Mouse (Mus musculus): ENCODE data around the gene Pfn1. TPM values are rescaled to one million over a fixed set of nuclear protein-coding genes. Genes with fewer than 3 reads are reported as not detected.

Gene Pfn1
- polyA plus RNA-seq, 1 experiment from 2014 or later: 1,550 TPM

DNA sequence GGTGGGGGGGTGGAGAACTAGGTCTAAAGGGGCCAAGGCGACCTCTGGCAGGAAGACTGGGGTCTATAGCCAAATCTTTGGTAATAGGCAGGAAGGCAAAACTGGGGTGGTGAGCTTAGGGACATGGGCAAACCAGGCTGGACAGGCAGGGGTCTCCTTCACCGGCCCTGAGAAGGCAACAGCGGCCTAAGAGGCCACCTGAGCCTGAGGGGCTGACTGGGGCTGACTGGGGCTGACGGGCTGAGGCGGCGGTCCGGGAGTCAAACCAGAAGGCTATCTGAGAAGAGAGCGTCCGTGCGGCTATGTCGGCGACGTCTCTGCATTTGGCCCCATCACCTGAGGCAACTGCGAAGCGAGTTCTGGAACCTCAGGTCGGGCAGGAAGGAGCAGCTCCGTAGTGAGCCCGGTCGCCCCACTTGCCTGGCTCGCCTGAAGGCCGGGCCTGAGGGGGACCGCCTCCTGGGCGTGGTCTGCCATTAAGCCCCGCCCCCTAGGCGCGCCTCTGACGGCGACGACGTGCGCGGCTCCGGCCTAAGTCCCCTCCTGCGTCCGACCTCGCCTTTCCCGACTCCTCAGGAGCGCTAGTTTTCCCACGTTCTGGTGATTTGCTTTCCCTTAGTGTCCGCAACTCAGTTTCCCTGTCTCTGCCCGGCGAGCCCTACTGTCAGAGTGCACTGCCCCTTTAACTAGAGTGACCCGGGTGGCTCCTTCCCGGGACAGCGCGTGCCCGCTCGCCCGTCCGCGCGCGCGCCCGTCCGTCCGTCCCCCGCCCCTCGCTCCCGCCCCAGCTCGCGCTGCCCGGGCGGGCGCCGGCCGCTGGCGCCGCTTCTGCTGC lies 45.5 kb upstream of the Pfn1 start, which contains the start of the genes Inca1 and Kif1c:
Gene Inca1 (minus strand): TSS at position 434 of the 835 bp plus-strand sequence.
Gene Kif1c (plus strand): TSS at position 827 of the 835 bp plus-strand sequence.
- TF ChIP-seq CTCF (IDR thresholded peaks at IDR 0.05; ENCODE audit: low read depth) (no peak), EP300 (optimal IDR thresholded peaks at IDR 0.05) (no peak)
- Histone ChIP-seq H3K4me3 (ENCODE audit: low read depth, low read length) (peak within 1 kb of the TSS; percentile 93), H3K9me3 (ENCODE audit: control insufficient read depth, low read length) (no peaks in the 10 kb centered on the region), H3K9ac (ENCODE audit: low read length) (peak within 1 kb of the TSS; percentile 94), H3K27ac (replicated peaks) (peak within 1 kb of the TSS; percentile 96), H3K4me1 (replicated peaks; ENCODE audit: control insufficient read depth, insufficient read depth) (peaks cover 8% of the 10 kb centered on the region), H3K36me3 (ENCODE audit: control insufficient read depth, insufficient read depth, low read length) (peaks cover 9% of the 10 kb centered on the region), H3K4me2 (replicated peaks; ENCODE audit: low read depth) (peak within 1 kb of the TSS; percentile 75), H3K27me3 (ENCODE audit: control insufficient read depth, insufficient read depth, low read length) (no peaks in the 10 kb centered on the region)
- 2% methylated on average over 69 of the region's 69 CpGs for WGBS
- DNase-seq (ENCODE audit: low spot score): peak; percentile 94
- ATAC-seq (ENCODE audit: low FRiP score, low TSS enrichment): peak; percentile 95

DNA sequence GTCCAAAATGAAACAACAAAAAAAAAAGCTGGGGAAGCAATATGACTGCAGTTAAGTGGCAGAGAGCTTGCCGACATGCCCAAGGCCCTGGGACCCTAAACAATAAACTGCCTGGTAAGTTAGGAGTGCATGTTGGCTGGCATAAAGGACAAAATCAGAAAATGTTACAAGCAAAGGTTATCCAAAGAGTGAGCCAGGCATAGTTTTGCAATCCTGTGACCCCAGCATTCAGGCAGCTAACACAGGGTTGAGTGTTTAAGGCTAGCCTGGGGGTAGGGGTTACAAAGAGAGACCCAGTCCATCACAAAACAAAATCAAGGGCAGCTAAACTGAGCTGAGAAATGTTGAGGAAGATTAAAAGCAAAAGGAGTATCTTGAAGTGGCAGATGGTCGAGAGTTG lies 44.6 kb upstream of the Pfn1 start:
- Histone ChIP-seq H3K9me3 (ENCODE audit: control insufficient read depth, low read length) (no peaks in the 10 kb centered on the region), H3K27ac (replicated peaks) (no peak overlapping the region), H3K4me2 (replicated peaks; ENCODE audit: low read depth) (no peak overlapping the region), H3K36me3 (ENCODE audit: control insufficient read depth, insufficient read depth, low read length) (peaks cover 4% of the 10 kb centered on the region; the same call in 1 of the 2 replicates), H3K4me1 (replicated peaks; ENCODE audit: control insufficient read depth, insufficient read depth) (peaks cover 8% of the 10 kb centered on the region), H3K4me3 (ENCODE audit: low read depth, low read length) (no peak overlapping the region), H3K27me3 (ENCODE audit: control insufficient read depth, insufficient read depth, low read length) (no peaks in the 10 kb centered on the region), H3K9ac (ENCODE audit: low read length) (no peak overlapping the region)
- DNase-seq (ENCODE audit: low spot score) (no peak), ATAC-seq (ENCODE audit: low FRiP score, low TSS enrichment) (no peak)
- TF ChIP-seq CTCF (IDR thresholded peaks at IDR 0.05; ENCODE audit: low read depth) (no peak), EP300 (optimal IDR thresholded peaks at IDR 0.05) (no peak)
- WGBS: 85% methylated on average over 2 of the region's 2 CpGs

DNA sequence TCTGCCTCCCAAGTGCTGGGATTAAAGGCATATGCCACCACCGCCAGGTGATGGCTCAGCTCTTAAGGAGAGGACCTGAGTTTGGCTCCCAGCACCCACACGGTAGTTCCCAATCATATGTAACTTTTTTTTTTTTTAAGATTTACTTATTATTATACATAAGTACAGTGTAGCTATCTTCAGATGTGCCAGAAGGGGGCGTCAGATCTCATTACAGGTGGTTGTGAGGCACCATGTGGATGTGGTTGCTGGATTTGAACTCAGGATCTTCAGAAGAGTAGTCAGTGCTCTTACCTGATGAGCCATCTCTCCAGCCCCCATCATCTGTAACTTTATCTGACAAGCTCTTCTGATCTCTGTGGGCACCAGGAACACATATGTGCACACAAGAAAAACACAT lies 42.9 kb upstream of the Pfn1 start:
- no peak for DNase-seq (ENCODE audit: low spot score)

DNA sequence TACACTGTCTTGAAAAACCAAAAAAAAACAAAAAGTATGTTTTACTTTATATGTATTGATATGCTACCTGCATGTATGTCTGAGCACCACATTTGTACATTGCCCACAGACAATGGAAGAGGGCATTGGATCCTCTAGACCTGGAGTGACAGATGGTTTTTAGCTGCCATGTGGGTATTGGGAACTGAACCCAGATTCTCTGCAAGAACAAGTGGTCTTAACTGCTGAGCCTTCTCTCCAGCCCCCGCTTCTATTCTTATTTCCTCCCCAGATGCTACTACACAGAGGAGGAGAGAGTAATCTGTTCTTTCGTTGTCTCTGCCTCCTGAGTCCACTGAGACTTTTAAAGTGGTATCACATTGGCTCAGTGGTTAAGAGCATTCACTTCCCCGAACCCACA lies 39.1 kb upstream of the Pfn1 start:
- H3K4me3 ChIP-seq (ENCODE audit: low read depth, low read length): no peak overlapping the region
- H3K9me3 ChIP-seq (ENCODE audit: control insufficient read depth, low read length): no peaks in the 10 kb centered on the region
- TF ChIP-seq CTCF (IDR thresholded peaks at IDR 0.05; ENCODE audit: low read depth) (no peak), EP300 (optimal IDR thresholded peaks at IDR 0.05) (no peak)
- WGBS: 74% methylated on average over 3 of the region's 3 CpGs
- DNase-seq (ENCODE audit: low spot score) (no peak), ATAC-seq (ENCODE audit: low FRiP score, low TSS enrichment) (no peak)
- no peak overlapping the region for H3K27ac ChIP-seq (replicated peaks)
- H3K36me3 ChIP-seq (ENCODE audit: control insufficient read depth, insufficient read depth, low read length): no peaks in the 10 kb centered on the region
- H3K9ac ChIP-seq (ENCODE audit: low read length): no peak overlapping the region
- no peaks in the 10 kb centered on the region for H3K27me3 ChIP-seq (ENCODE audit: control insufficient read depth, insufficient read depth, low read length)
- no peak overlapping the region for H3K4me2 ChIP-seq (replicated peaks; ENCODE audit: low read depth)
- 0 out of 2 replicates have a peak, but pooled peaks cover under 1% of the 10 kb centered on the region for H3K4me1 ChIP-seq (replicated peaks; ENCODE audit: control insufficient read depth, insufficient read depth)

More for the DNA sequence above, 42.9 kb upstream of the Pfn1 start:
- Histone ChIP-seq H3K4me1 (replicated peaks; ENCODE audit: control insufficient read depth, insufficient read depth) (peaks cover 8% of the 10 kb centered on the region), H3K9ac (ENCODE audit: low read length) (no peak overlapping the region), H3K27me3 (ENCODE audit: control insufficient read depth, insufficient read depth, low read length) (no peaks in the 10 kb centered on the region), H3K27ac (replicated peaks) (no peak overlapping the region), H3K4me2 (replicated peaks; ENCODE audit: low read depth) (no peak overlapping the region), H3K4me3 (ENCODE audit: low read depth, low read length) (no peak overlapping the region), H3K36me3 (ENCODE audit: control insufficient read depth, insufficient read depth, low read length) (no peaks in the 10 kb centered on the region), H3K9me3 (ENCODE audit: control insufficient read depth, low read length) (no peaks in the 10 kb centered on the region)
- 68% methylated on average over 3 of the region's 3 CpGs for WGBS
- peak; percentile 33 for TF ChIP-seq CTCF (IDR thresholded peaks at IDR 0.05; ENCODE audit: low read depth)
- no peak for TF ChIP-seq EP300 (optimal IDR thresholded peaks at IDR 0.05)
- no peak for ATAC-seq (ENCODE audit: low FRiP score, low TSS enrichment)

DNA sequence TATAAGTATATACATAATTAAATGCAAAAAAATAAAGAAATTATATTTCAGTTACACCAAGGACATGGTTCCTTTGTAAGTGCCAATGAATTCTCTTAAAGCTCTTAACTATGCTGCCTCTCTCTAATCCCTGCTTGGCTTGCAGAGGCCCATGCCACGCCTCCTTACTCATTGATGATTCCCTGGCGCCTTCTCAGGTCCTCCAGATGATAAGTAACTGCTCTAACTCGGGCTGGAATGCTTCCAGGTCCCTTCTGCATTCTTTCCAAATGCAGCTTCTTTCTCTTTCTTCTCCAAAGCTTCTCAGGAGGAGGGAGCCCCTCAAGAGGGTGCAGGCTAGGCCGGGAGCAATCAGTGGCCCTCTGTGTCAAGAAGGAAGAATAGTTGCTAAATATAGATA lies 35.1 kb upstream of the Pfn1 start:
- 0 out of 2 replicates have a peak, but pooled peaks cover 4% of the 10 kb centered on the region for H3K4me1 ChIP-seq (replicated peaks; ENCODE audit: control insufficient read depth, insufficient read depth)
- H3K4me2 ChIP-seq (replicated peaks; ENCODE audit: low read depth): no peak overlapping the region
- H3K9me3 ChIP-seq (ENCODE audit: control insufficient read depth, low read length): no peaks in the 10 kb centered on the region
- H3K27me3 ChIP-seq (ENCODE audit: control insufficient read depth, insufficient read depth, low read length): no peaks in the 10 kb centered on the region
- no peak overlapping the region for H3K9ac ChIP-seq (ENCODE audit: low read length)
- TF ChIP-seq EP300 (optimal IDR thresholded peaks at IDR 0.05): no peak
- no peak for TF ChIP-seq CTCF (IDR thresholded peaks at IDR 0.05; ENCODE audit: low read depth)
- 0 out of 2 replicates have a peak, but pooled peaks cover 2% of the 10 kb centered on the region for H3K36me3 ChIP-seq (ENCODE audit: control insufficient read depth, insufficient read depth, low read length)
- no peak for ATAC-seq (ENCODE audit: low FRiP score, low TSS enrichment)
- no peak for DNase-seq (ENCODE audit: low spot score)
- H3K27ac ChIP-seq (replicated peaks): no peak overlapping the region
- no peak overlapping the region for H3K4me3 ChIP-seq (ENCODE audit: low read depth, low read length)
- 29% methylated on average over 4 of the region's 4 CpGs for WGBS

DNA sequence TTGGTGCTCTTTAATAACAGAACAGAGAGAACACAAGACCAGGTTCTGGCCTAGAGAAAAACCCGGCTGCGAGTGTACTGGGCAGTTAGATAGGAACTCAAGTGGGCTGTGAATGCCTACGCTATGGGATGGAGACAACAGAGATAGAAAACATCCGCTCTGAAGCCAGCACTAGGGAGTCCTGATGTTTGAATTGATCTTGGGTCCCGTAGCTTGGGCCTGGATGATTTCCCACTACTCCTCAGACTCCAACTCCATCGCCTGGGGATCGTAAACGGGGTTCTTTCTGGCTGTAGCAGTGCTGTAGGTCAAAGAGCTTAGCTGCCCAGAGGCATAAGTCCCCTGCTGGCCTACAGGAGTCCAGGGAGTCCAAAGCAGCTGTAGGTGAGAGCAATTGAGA lies 33.9 kb upstream of the Pfn1 start:
- peak overlapping the region; percentile 87 for H3K9ac ChIP-seq (ENCODE audit: low read length)
- ATAC-seq (ENCODE audit: low FRiP score, low TSS enrichment): no peak
- TF ChIP-seq CTCF (IDR thresholded peaks at IDR 0.05; ENCODE audit: low read depth) (no peak), EP300 (optimal IDR thresholded peaks at IDR 0.05) (no peak)
- H3K36me3 ChIP-seq (ENCODE audit: control insufficient read depth, insufficient read depth, low read length): 0 out of 2 replicates have a peak, but pooled peaks cover 6% of the 10 kb centered on the region
- 0 out of 2 replicates have a peak, but pooled peaks cover 4% of the 10 kb centered on the region for H3K4me1 ChIP-seq (replicated peaks; ENCODE audit: control insufficient read depth, insufficient read depth)
- H3K9me3 ChIP-seq (ENCODE audit: control insufficient read depth, low read length): no peaks in the 10 kb centered on the region
- peak overlapping the region; percentile 94 for H3K4me2 ChIP-seq (replicated peaks; ENCODE audit: low read depth)
- no peaks in the 10 kb centered on the region for H3K27me3 ChIP-seq (ENCODE audit: control insufficient read depth, insufficient read depth, low read length)
- WGBS: 12% methylated on average over 8 of the region's 8 CpGs
- peak overlapping the region; percentile 95 for H3K27ac ChIP-seq (replicated peaks)
- peak overlapping the region; percentile 85 for H3K4me3 ChIP-seq (ENCODE audit: low read depth, low read length)
- no peak for DNase-seq (ENCODE audit: low spot score)
